Mouse (Mus musculus) limb, embryonic 15.5 days (tissue): ENCODE measurements at regions not wholly inside any gene's neighbourhood (a gene's known extent, or its start where the extent isn't known, plus 50 kb on each side); places are given as distances from the start of the nearest gene placed in this dataset.

ENCODE experiments used
- ATAC-seq: fragments of 200-750 bp; cut with Nextera tagmentation; 2 replicates; pipeline ENCODE4 v1.8.0; 2017; ENCODE audit warnings: low read depth, moderate TSS enrichment; ENCODE audit not compliant: insufficient number of reproducible peaks, low FRiP score, low TSS enrichment
- H3K27ac ChIP-seq: fragments of 300-500 bp; sonication (generic); 2 replicates; pipeline ENCODE4 v1.5.1; 2015; ENCODE audit warnings: moderate library complexity, mild to moderate bottlenecking, inconsistent platforms
- H3K27me3 ChIP-seq: fragments of 300-500 bp; sonication (generic); 2 replicates; pipeline ENCODE4 v1.6.1; 2015; ENCODE audit warnings: inconsistent platforms
- H3K36me3 ChIP-seq: fragments of 300-500 bp; sonication (generic); 2 replicates; pipeline ENCODE4 v1.6.1; 2015; ENCODE audit warnings: inconsistent platforms
- H3K4me1 ChIP-seq: fragments of 300-500 bp; sonication (generic); 2 replicates; pipeline ENCODE4 v1.6.1; 2015; ENCODE audit warnings: inconsistent platforms
- H3K4me2 ChIP-seq: fragments of 300-500 bp; sonication (generic); 2 replicates; pipeline ENCODE4 v1.6.1; 2015; ENCODE audit warnings: mild to moderate bottlenecking, inconsistent platforms
- H3K4me3 ChIP-seq: fragments of 300-500 bp; sonication (generic); 2 replicates; pipeline ENCODE4 v1.5.1; 2015; ENCODE audit warnings: mild to moderate bottlenecking, inconsistent platforms
- H3K9ac ChIP-seq: fragments of 300-500 bp; sonication (generic); 2 replicates; pipeline ENCODE4 v1.6.1; 2015; ENCODE audit warnings: inconsistent platforms
- H3K9me3 ChIP-seq: fragments of 300-500 bp; sonication (generic); 2 replicates; pipeline ENCODE4 v1.6.1; 2016; ENCODE audit warnings: inconsistent platforms
- WGBS: fragments of 180-500 bp; shearing (Covaris S2); methylation state at CpG from one replicate; pipeline ENCODE4 v1.1.7; 2015; 5-methylcytosine and 5-hydroxymethylcytosine counted together

DNA sequence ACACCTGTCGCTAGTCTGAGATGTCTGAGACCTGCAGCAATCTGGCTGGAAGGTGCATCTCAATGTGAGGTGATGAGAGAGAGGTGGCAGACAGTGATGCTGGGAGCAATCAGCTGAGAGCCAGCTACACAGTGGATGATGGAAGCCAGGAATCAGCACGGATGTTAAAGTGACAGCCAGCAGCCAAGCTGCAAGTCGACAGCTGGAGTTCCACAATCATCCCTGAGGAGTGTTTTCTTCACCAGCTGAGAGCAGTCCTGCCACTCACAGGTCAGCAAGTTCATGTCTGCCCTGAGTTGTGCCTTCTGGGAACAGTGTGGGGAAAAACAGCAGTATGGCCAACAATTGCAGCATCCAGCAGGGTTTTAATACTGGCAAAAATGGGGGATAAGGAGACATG lies 422.3 kb downstream of the Glrx3 start:
- no peaks in the 10 kb centered on the region for H3K4me1 ChIP-seq
- no peak overlapping the region for H3K27ac ChIP-seq
- no peak overlapping the region for H3K4me2 ChIP-seq
- no peaks in the 10 kb centered on the region for H3K9me3 ChIP-seq
- H3K36me3 ChIP-seq: no peaks in the 10 kb centered on the region
- H3K9ac ChIP-seq: no peak overlapping the region
- 54% methylated on average over 3 of the region's 3 CpGs for WGBS
- ATAC-seq: no peak
- H3K4me3 ChIP-seq: no peak overlapping the region
- no peaks in the 10 kb centered on the region for H3K27me3 ChIP-seq

DNA sequence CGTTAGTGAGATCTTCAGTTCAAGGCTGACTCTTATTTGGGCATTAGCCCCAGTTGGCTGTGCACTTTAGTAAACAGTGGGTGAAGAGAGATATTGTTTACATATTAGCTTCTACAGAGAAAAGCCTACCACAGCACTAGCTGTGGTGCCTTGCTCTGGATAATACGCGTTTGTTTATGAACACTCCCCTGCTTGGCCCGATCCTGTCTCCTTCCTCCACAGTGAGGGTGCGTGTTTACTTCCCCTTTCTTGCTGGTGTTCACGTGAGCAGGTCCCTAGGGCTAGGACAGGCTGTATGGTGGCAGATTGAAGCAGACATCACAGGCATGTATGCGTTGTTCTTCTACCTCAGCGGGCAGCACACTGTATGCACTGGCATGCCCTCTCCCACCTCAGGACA lies 423.1 kb downstream of the Glrx3 start:
- H3K36me3 ChIP-seq: no peaks in the 10 kb centered on the region
- H3K27ac ChIP-seq: no peak overlapping the region
- no peaks in the 10 kb centered on the region for H3K4me1 ChIP-seq
- no peak for ATAC-seq
- no peak overlapping the region for H3K4me3 ChIP-seq
- H3K4me2 ChIP-seq: no peak overlapping the region
- H3K9me3 ChIP-seq: no peaks in the 10 kb centered on the region
- 71% methylated on average over 8 of the region's 8 CpGs for WGBS
- no peak overlapping the region for H3K9ac ChIP-seq
- no peaks in the 10 kb centered on the region for H3K27me3 ChIP-seq

DNA sequence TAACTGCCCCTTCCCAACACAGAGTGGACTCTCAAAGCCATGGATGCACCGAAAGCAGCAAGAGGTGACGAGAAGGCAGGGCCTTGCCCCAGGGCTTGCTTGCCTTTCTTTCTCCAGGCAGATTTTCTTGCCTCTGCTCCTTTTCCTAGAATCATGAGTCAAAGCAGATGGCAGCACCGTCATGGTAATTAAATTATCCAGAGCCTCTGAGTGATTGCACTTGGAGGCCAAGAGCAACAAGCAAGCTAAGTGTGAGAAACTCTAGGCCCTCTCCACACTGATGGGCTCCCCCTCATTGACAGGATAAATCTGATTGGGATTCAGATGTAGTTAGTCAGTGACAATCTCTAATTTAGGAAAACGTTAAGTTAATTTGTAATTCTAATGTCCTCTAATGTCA lies 427.5 kb downstream of the Glrx3 start:
- no peak overlapping the region for H3K4me3 ChIP-seq
- H3K4me2 ChIP-seq: no peak overlapping the region
- no peak for ATAC-seq
- WGBS: 50% methylated on average over 4 of the region's 4 CpGs
- H3K4me1 ChIP-seq: no peaks in the 10 kb centered on the region
- H3K36me3 ChIP-seq: no peaks in the 10 kb centered on the region
- no peaks in the 10 kb centered on the region for H3K9me3 ChIP-seq
- no peak overlapping the region for H3K9ac ChIP-seq
- no peak overlapping the region for H3K27ac ChIP-seq
- no peaks in the 10 kb centered on the region for H3K27me3 ChIP-seq

DNA sequence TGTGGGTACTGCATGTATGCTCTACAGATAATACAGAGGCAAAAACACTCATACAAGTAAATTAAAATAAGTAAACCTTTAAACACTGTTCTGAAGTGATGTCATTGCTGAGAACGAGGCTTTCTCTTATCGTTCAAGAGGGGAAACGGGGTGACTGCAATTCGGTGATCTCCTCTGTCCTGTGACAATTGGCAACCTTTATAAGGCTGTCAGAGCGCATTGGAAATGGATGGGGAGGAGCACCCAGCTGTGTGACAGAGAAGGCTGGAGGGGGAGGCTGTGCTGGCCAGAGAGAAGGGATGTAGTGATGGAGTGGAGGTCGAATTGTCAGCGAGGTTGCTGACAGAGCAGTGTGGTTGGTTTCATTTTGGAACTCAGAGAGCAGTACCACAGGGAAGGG lies 428.0 kb downstream of the Glrx3 start:
- H3K27me3 ChIP-seq: no peaks in the 10 kb centered on the region
- ATAC-seq: no peak
- H3K9ac ChIP-seq: no peak overlapping the region
- H3K4me2 ChIP-seq: no peak overlapping the region
- no peaks in the 10 kb centered on the region for H3K36me3 ChIP-seq
- no peaks in the 10 kb centered on the region for H3K4me1 ChIP-seq
- no peak overlapping the region for H3K4me3 ChIP-seq
- no peaks in the 10 kb centered on the region for H3K9me3 ChIP-seq
- H3K27ac ChIP-seq: no peak overlapping the region
- WGBS: 63% methylated on average over 7 of the region's 7 CpGs

DNA sequence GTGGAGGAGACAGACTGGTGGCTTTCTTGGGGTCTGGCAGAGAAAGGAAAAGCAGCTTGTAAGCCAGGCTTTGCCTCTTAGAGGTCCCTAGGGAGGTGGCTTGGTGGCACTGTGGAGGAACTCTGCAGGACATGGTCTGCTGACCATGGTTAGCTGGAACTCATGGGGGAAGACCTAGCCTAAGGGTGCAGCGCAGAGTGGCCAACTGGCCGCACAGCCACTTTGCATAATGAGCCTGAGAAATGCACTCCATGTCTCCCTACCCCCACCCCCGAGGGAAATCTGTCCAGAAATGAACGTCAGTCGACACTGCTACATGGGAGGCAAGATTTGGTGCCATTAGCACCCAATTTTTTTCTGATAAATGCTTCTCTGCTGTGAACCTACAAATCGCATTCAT lies 429.5 kb downstream of the Glrx3 start:
- Histone ChIP-seq H3K36me3 (no peaks in the 10 kb centered on the region), H3K9ac (no peak overlapping the region), H3K27ac (no peak overlapping the region), H3K27me3 (no peaks in the 10 kb centered on the region), H3K9me3 (no peaks in the 10 kb centered on the region), H3K4me1 (no peaks in the 10 kb centered on the region), H3K4me3 (no peak overlapping the region), H3K4me2 (no peak overlapping the region)
- ATAC-seq: no peak
- whole genome bisulfite sequencing: 64% methylated on average over 6 of the region's 6 CpGs

DNA sequence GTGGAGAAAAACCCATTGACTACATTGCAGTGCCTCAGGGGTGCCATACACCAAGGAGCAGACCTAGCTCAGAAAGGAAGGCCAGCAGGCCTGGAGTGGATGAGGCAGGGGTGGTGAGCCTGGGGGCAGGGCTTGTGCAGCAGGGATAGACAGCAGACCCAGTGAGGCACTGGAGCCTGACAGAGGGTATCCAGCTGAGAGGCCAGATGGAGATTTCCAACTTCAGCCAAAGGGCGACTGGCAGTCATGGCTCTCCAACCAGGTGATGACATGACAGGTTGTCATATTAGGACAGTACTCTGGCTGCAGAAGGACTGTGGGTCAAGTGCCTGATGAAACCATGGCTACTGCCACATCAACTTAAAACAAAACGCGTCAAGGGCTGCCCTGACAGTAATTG lies 431.1 kb downstream of the Glrx3 start:
- WGBS: 66% methylated on average over 3 of the region's 3 CpGs
- Histone ChIP-seq H3K27ac (no peak overlapping the region), H3K36me3 (no peaks in the 10 kb centered on the region), H3K4me1 (no peaks in the 10 kb centered on the region), H3K9me3 (no peaks in the 10 kb centered on the region), H3K4me3 (no peak overlapping the region), H3K27me3 (no peaks in the 10 kb centered on the region), H3K4me2 (no peak overlapping the region), H3K9ac (no peak overlapping the region)
- no peak for ATAC-seq

DNA sequence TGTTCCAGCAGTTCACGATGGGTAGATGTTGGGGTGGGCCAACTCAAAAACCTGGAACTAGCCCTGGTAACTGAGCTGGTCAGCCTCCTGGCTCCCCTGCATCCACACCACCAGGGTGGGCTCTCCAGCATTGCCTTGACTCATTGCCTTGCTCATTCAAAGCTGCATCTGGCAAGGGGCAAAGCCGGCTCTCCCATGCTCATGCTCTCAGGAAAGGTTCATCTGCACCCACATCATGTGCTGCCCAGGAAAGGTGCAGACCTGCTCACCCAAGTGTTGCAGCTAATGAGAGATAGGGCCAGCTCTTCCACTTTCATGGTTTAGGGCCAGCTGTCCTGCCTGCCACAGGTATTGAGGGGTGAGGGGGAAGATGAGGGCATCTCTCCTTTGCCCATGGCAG lies 437.9 kb downstream of the Glrx3 start:
- Histone ChIP-seq H3K4me2 (no peak overlapping the region), H3K27ac (no peak overlapping the region), H3K27me3 (no peaks in the 10 kb centered on the region), H3K4me3 (no peak overlapping the region), H3K36me3 (no peaks in the 10 kb centered on the region), H3K4me1 (no peaks in the 10 kb centered on the region), H3K9me3 (no peaks in the 10 kb centered on the region), H3K9ac (no peak overlapping the region)
- WGBS: 91% methylated on average over 2 of the region's 2 CpGs
- ATAC-seq: no peak

DNA sequence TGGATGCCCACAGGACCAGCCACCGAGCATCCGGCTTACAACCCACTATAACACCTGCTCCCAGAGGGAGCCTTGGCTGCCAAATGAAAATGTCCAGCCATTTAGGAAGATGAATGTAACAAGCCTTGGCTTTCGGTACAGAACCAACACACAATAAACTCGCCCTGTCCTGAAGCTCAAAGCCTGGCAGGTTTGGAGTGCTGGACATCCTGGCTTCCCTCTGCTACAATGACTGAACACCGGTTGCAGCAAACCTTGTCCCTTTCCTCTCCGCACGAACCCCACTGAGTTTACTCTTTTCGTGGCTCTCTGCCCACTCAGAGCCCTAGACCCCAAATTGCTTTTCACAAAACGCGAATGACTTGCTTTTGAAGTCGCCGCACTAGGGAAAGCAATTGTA lies 441.9 kb downstream of the Glrx3 start:
- 64% methylated on average over 12 of the region's 12 CpGs for WGBS
- H3K36me3 ChIP-seq: no peaks in the 10 kb centered on the region
- H3K27ac ChIP-seq: no peak overlapping the region
- H3K27me3 ChIP-seq: no peaks in the 10 kb centered on the region
- H3K9me3 ChIP-seq: no peaks in the 10 kb centered on the region
- no peak overlapping the region for H3K9ac ChIP-seq
- ATAC-seq: no peak
- H3K4me2 ChIP-seq: no peak overlapping the region
- no peak overlapping the region for H3K4me3 ChIP-seq
- peaks cover 5% of the 10 kb centered on the region for H3K4me1 ChIP-seq

DNA sequence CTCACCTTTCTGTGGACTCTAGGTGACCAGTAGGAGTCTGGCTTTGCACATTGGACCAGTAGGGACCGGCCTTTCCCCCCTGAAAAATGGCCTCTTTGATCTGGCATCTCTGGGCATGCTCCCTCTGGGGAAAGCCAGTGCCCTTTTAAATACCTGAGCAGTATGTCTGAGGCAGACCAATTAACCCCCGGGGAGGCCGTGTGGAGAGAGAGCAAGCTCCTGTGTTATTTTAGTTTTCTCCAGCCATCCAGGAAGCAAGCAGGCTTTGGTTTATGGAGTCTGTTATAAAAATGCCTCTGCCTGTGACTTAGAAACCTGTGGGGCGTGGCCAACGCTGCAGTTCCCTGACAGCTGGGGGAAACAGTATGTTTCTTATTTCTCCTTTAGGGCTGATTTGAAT lies 445.5 kb downstream of the Glrx3 start:
- no peaks in the 10 kb centered on the region for H3K36me3 ChIP-seq
- no peak overlapping the region for H3K9ac ChIP-seq
- no peak overlapping the region for H3K27ac ChIP-seq
- H3K4me3 ChIP-seq: no peak overlapping the region
- ATAC-seq: no peak
- WGBS: 6% methylated on average over 5 of the region's 5 CpGs
- peaks cover 5% of the 10 kb centered on the region for H3K4me1 ChIP-seq
- no peaks in the 10 kb centered on the region for H3K9me3 ChIP-seq
- no peaks in the 10 kb centered on the region; the same call in 1 of the 2 replicates for H3K27me3 ChIP-seq
- H3K4me2 ChIP-seq: no peak overlapping the region

DNA sequence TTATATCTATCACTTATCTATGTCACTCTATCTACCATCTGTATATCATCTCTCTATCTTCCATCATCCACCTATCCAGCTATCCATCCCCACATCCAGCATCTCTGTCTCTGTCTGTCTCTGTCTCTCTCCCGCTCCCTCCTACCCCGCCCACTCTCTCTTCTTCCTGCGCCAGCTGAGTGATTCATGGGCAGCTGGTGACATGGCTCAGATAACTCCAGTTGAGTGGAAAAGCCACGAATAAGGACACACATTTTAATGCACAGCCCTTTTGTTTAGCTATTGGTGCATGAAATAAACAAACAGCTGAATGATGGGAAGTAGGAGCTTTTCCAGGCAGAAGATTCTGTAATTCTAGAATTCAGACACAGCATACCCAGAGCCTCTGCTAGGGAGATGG lies 446.3 kb downstream of the Glrx3 start:
- Histone ChIP-seq H3K27me3 (no peaks in the 10 kb centered on the region; the same call in 1 of the 2 replicates), H3K4me1 (peaks cover 5% of the 10 kb centered on the region), H3K4me3 (no peak overlapping the region), H3K9me3 (no peaks in the 10 kb centered on the region), H3K27ac (no peak overlapping the region), H3K36me3 (no peaks in the 10 kb centered on the region), H3K9ac (no peak overlapping the region), H3K4me2 (no peak overlapping the region)
- ATAC-seq: no peak
- 72% methylated on average over 4 of the region's 4 CpGs for WGBS

DNA sequence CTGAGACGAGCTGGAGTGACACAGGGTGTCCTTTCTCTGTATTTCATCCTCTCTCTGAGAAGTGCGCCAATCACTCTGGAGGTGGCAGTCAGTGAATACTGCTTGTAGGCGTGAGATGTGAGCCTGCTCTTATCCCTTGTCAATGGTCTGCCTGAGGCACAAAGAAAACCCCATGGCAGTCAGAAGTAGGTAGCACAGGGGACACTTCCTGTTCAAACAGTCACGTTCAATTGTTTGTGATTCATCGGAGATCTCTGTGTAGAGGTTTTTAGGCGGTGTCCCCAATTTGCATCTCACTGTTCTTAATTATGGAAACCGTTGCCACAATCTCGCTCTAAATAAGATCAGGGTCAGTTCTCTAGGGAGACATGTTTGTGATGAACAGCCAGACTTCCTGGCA lies 447.7 kb downstream of the Glrx3 start:
- ATAC-seq: no peak
- 79% methylated on average over 8 of the region's 8 CpGs for WGBS
- Histone ChIP-seq H3K36me3 (no peaks in the 10 kb centered on the region), H3K9me3 (no peaks in the 10 kb centered on the region), H3K27ac (no peak overlapping the region), H3K27me3 (no peaks in the 10 kb centered on the region; the same call in 1 of the 2 replicates), H3K4me2 (no peak overlapping the region), H3K4me1 (peaks cover 5% of the 10 kb centered on the region), H3K9ac (no peak overlapping the region), H3K4me3 (no peak overlapping the region)

DNA sequence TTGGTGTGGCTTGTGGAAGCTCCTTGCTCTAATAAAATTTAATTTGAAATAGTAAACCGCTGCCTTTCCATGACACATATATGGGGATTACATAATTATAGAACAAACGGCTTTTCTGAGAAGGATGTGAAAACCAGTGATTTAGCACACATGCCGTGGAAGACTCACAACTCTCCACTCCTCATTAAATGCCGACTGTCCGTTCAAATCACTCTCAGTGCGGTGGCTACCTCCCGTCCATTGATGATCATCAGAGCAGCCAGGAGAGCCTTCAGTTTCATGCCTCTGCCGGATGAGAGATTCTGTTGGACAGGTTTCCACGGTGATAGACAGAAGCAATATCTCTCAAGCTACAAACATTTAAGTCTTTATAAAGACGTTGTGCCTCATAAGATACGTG lies 451.3 kb downstream of the Glrx3 start:
- Histone ChIP-seq H3K9me3 (no peaks in the 10 kb centered on the region), H3K4me1 (no peaks in the 10 kb centered on the region), H3K9ac (no peak overlapping the region), H3K27ac (no peak overlapping the region), H3K4me3 (no peak overlapping the region), H3K27me3 (no peaks in the 10 kb centered on the region; the same call in 1 of the 2 replicates), H3K36me3 (no peaks in the 10 kb centered on the region), H3K4me2 (no peak overlapping the region)
- no peak for ATAC-seq
- 55% methylated on average over 11 of the region's 11 CpGs for WGBS

DNA sequence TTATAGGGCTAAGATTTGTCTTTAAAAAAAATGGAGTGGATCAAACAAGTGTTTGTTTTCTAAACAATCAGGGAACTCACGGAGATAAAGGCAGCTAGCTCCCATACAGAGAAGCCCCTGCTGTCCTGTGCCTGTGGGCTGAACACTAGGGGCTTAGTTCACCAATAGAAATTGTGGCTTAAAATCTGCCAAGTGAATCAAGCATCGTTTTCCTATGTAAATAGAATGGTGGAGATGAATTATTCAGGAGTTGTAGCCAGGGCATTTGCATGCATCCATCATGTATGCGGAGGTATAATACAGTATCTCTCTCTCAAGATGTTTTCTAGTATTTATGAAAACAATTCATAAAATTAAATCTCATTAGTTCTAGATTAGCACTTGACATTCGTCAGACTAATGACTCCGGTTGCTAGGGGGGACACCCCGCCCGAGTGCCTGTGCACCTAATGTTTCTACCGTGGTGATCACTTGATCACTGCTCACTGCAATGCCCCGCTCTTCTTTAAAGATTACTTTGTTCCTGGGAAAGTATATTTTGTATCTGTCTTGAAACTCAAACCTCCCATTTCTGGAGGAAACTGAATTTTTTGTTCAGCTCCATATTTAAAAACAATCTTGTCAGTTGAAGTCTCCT lies 469.1 kb downstream of the Glrx3 start:
- H3K4me3 ChIP-seq: no peak overlapping the region
- WGBS: 73% methylated on average over 9 of the region's 9 CpGs
- no peak overlapping the region for H3K27ac ChIP-seq
- no peaks in the 10 kb centered on the region for H3K27me3 ChIP-seq
- no peak overlapping the region for H3K9ac ChIP-seq
- no peaks in the 10 kb centered on the region for H3K9me3 ChIP-seq
- no peaks in the 10 kb centered on the region for H3K36me3 ChIP-seq
- H3K4me1 ChIP-seq: no peaks in the 10 kb centered on the region
- ATAC-seq: no peak
- H3K4me2 ChIP-seq: no peak overlapping the region
